Mouse (Mus musculus) macrophage (primary cell): ENCODE data around the gene Cs. TPM values are rescaled to one million over a fixed set of nuclear protein-coding genes. Genes with fewer than 3 reads are reported as not detected.
"Not testable (repeated sequence)": the region's sequence is repeated elsewhere in the genome, so short reads cannot be mapped to it uniquely, and the experiment has no call there.

Experiments
- H3K27ac ChIP-seq: fragments of 350-480 bp; formaldehyde crosslinking; 2 replicates; pipeline ENCODE4 v1.9.0; 2021
- H3K36me3 ChIP-seq: fragments of 350-480 bp; formaldehyde crosslinking; 2 replicates; pipeline ENCODE4 v1.9.0; 2021; ENCODE audit errors: inconsistent target
- H3K4me3 ChIP-seq: fragments of 350-480 bp; formaldehyde crosslinking; 2 replicates; pipeline ENCODE4 v1.9.0; 2021; ENCODE audit errors: inconsistent target
- H3K79me2 ChIP-seq: fragments of 350-480 bp; formaldehyde crosslinking; 2 replicates; pipeline ENCODE4 v1.9.0; 2021; ENCODE audit errors: inconsistent target
- WGBS: methylation state at CpG from one replicate; pipeline ENCODE4 v1.1.7; 2026; ENCODE audit warnings: inconsistent platforms; ENCODE audit not compliant: missing documents; 5-methylcytosine and 5-hydroxymethylcytosine counted together
- polyA plus RNA-seq: library from polyadenylated mRNA; stranded (reverse); fragments of 250-400 nt; gene quantifications from 3 replicates; pipeline ENCODE4 v1.2.4, GENCODE M21; 2018; ENCODE audit warnings: inconsistent platforms
- total RNA-seq, 78 experiments: library from RNA; depleted of rRNA; stranded (reverse); fragments of 250-400 nt; gene quantifications; 1 replicate in 9 of 78; 2 replicates in 24 of 78; 3 replicates in 43 of 78; 4 replicates in 2 of 78; pipeline ENCODE4 v1.2.4; 2018; ENCODE audit warnings: inconsistent platforms in 56 of 78

Gene Cs
- total RNA-seq (2018; cell fraction: chromatin; rRNA removed), result 100 to 1,000 TPM in 2 of 26 experiments, 10 to 100 TPM in 24; 40.6 to 106 (median 61.2) TPM
- total RNA-seq (2018; cell fraction: cytosol; rRNA removed), result 100 to 1,000 TPM; 102 to 144 (median 114) TPM
- total RNA-seq (2018; cell fraction: nucleus; rRNA removed), result 100 to 1,000 TPM in 6 of 26 experiments, 10 to 100 TPM in 20; 59.8 to 120 (median 88.4) TPM
- polyA plus RNA-seq, result 94.4 to 128 TPM (median 100 TPM) in 3 replicates

GRCm38 (mm10) chr10:128337306-128338181, at the start of gene Cs:
TSS of gene Cs (plus strand) at chr10:128337734.
- H3K36me3 ChIP-seq, result no peaks in the 10 kb centered on the region
- under 1% methylated on average over 47 of the region's 61 CpGs for WGBS
- peak within 1 kb of the TSS; percentile 77 for H3K27ac ChIP-seq
- peak within 1 kb of the TSS; percentile 72 for H3K4me3 ChIP-seq
- peaks cover 46% of the 10 kb centered on the region for H3K79me2 ChIP-seq

GRCm38 (mm10) chr10:128290594-128290993, 46.9 kb upstream of the Cs start:
- not testable (repeated sequence) for H3K27ac ChIP-seq, H3K4me3 ChIP-seq
- Histone ChIP-seq H3K79me2 (peaks cover 29% of the 10 kb centered on the region; the same call in 1 of the 2 replicates), H3K36me3 (peaks cover 73% of the 10 kb centered on the region)
- WGBS, result 83% methylated on average over 1 of the region's 1 CpGs

GRCm38 (mm10) chr10:128296370-128297090, 41.0 kb upstream of the Cs start:
- H3K4me3 ChIP-seq, result no peak overlapping the region
- H3K27ac ChIP-seq, result no peak overlapping the region
- peaks cover 15% of the 10 kb centered on the region for H3K36me3 ChIP-seq
- no peaks in the 10 kb centered on the region for H3K79me2 ChIP-seq
- 94% methylated on average over 13 of the region's 13 CpGs for WGBS

- H3K79me2 ChIP-seq, result no peaks in the 10 kb centered on the region
- H3K36me3 ChIP-seq, result peaks cover 8% of the 10 kb centered on the region
- no peak overlapping the region for H3K27ac ChIP-seq
- H3K4me3 ChIP-seq, result no peak overlapping the region
- 92% methylated on average over 4 of the region's 4 CpGs for WGBS
These were observed 40.3 kb upstream of the Cs start for GRCm38 (mm10) chr10:128297221-128297620.

GRCm38 (mm10) chr10:128297622-128298021, 39.9 kb upstream of the Cs start:
- Histone ChIP-seq H3K4me3 (no peak overlapping the region), H3K27ac (no peak overlapping the region), H3K79me2 (no peaks in the 10 kb centered on the region), H3K36me3 (peaks cover 4% of the 10 kb centered on the region)
- WGBS, result 98% methylated on average over 10 of the region's 11 CpGs

GRCm38 (mm10) chr10:128298243-128298642, 39.3 kb upstream of the Cs start:
- Histone ChIP-seq H3K36me3 (no peaks in the 10 kb centered on the region), H3K4me3 (no peak overlapping the region), H3K27ac (peak overlapping the region; percentile 37; the same call in 1 of the 2 replicates), H3K79me2 (no peaks in the 10 kb centered on the region)
- 3% methylated on average over 6 of the region's 6 CpGs for WGBS

- WGBS, result 47% methylated on average over 11 of the region's 11 CpGs
- Histone ChIP-seq H3K27ac (peak within 1 kb of the TSS; percentile 37; the same call in 1 of the 2 replicates), H3K36me3 (no peaks in the 10 kb centered on the region), H3K4me3 (no peak within 1 kb of the TSS), H3K79me2 (no peaks in the 10 kb centered on the region)
These were observed 38.8 kb upstream of the Cs start, which contains the start of gene Il23a for GRCm38 (mm10) chr10:128298702-128299171. TSS of gene Il23a (minus strand) at chr10:128298752.

- Histone ChIP-seq H3K79me2 (no peaks in the 10 kb centered on the region), H3K36me3 (no peaks in the 10 kb centered on the region), H3K27ac (peak overlapping the region; percentile 94), H3K4me3 (peak overlapping the region; percentile 87)
- 25% methylated on average over 3 of the region's 3 CpGs for whole genome bisulfite sequencing
These were observed 35.2 kb upstream of the Cs start for GRCm38 (mm10) chr10:128302357-128302756.

- 0% methylated on average over 9 of the region's 9 CpGs for WGBS
- Histone ChIP-seq H3K27ac (peak overlapping the region; percentile 94), H3K36me3 (no peaks in the 10 kb centered on the region), H3K4me3 (peak overlapping the region; percentile 87), H3K79me2 (no peaks in the 10 kb centered on the region)
These were observed 34.8 kb upstream of the Cs start for GRCm38 (mm10) chr10:128302785-128303125.

GRCm38 (mm10) chr10:128303126-128304021, 34.2 kb upstream of the Cs start, which contains the start of gene Pan2:
TSS of gene Pan2 (plus strand) at chr10:128303335.
- 2% methylated on average over 37 of the region's 37 CpGs for WGBS
- peak within 1 kb of the TSS; percentile 87 for H3K4me3 ChIP-seq
- H3K36me3 ChIP-seq, result no peaks in the 10 kb centered on the region
- peak within 1 kb of the TSS; percentile 94 for H3K27ac ChIP-seq
- no peaks in the 10 kb centered on the region for H3K79me2 ChIP-seq

- whole genome bisulfite sequencing, result 89% methylated on average over 7 of the region's 7 CpGs
- Histone ChIP-seq H3K36me3 (peaks cover 16% of the 10 kb centered on the region; the same call in 1 of the 2 replicates), H3K4me3 (no peak overlapping the region), H3K79me2 (no peaks in the 10 kb centered on the region), H3K27ac (no peak overlapping the region)
These were observed 27.9 kb upstream of the Cs start for GRCm38 (mm10) chr10:128309654-128310053.

GRCm38 (mm10) chr10:128310177-128310576, 27.4 kb upstream of the Cs start:
- Histone ChIP-seq H3K27ac (no peak overlapping the region), H3K4me3 (no peak overlapping the region), H3K36me3 (peaks cover 19% of the 10 kb centered on the region; the same call in 1 of the 2 replicates), H3K79me2 (no peaks in the 10 kb centered on the region)
- WGBS, result 93% methylated on average over 11 of the region's 11 CpGs

GRCm38 (mm10) chr10:128310902-128311301, 26.6 kb upstream of the Cs start:
- no peaks in the 10 kb centered on the region for H3K79me2 ChIP-seq
- H3K27ac ChIP-seq, result no peak overlapping the region
- H3K36me3 ChIP-seq, result peaks cover 26% of the 10 kb centered on the region; the same call in 1 of the 2 replicates
- 52% methylated on average over 4 of the region's 4 CpGs for WGBS
- no peak overlapping the region for H3K4me3 ChIP-seq
